Mouse (Mus musculus) cortical plate, adult 2 months (tissue): ENCODE results near the gene Oxld1.

ENCODE experiments used
- CTCF ChIP-seq: fragments of 200-500 bp; IDR thresholded peaks from 2 replicates; pipeline ENCODE4 v1.5.1; 2011; ENCODE audit warnings: mild to moderate bottlenecking, control low read depth, low read length; ENCODE audit not compliant: insufficient read depth; ENCODE audit errors: extremely low read depth
- POLR2A ChIP-seq: fragments of 200-500 bp; IDR thresholded peaks from 2 replicates; pipeline ENCODE4 v1.6.1; 2011; ENCODE audit warnings: mild to moderate bottlenecking, low read length, control low read depth; ENCODE audit not compliant: insufficient read depth; ENCODE audit errors: extremely low read depth

DNA sequence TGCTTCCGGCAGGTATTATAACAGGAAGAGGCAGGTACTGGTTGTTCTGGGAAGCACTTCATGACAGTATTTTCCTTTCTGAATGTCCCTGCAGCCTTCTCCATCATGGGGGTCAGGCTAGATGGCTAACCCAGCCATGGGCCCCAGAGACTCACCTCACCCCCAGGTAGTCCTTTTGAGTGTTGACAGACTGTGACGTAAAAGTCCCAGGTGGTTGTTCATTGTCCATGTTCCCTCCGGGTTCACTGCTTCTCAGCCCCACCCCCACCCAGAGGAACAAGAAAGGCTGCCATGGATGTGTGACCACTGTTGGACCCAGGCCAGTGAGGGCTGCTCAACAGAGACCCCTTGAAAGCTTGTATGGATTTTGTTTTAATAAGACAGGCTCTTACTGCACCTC is 35.5 kb upstream of the Oxld1 start:
- TF ChIP-seq CTCF (no peak), POLR2A (no peak)
